Mouse (Mus musculus): ENCODE measurements at regions not wholly inside any gene's neighbourhood (a gene's known extent, or its start where the extent isn't known, plus 50 kb on each side); places are given as distances from the start of the nearest gene placed in this dataset.

- TF ChIP-seq EP300 (IDR thresholded peaks at IDR 0.05; ENCODE audit: low read depth in 1 of 2, low read length in 2 of 2) (no peak), CTCF (IDR thresholded peaks at IDR 0.05 in 2 of 3, conservative IDR thresholded peaks at IDR 0.05 in 1 of 3; ENCODE audit: control insufficient read depth in 1 of 3, insufficient read depth in 1 of 3, low read depth in 2 of 3, low read length in 3 of 3, poor library complexity in 1 of 3, severe bottlenecking in 1 of 3) (no peak)
Observed at GRCm38 (mm10) chr6:100083127-100083526, 204.2 kb downstream of the Rybp start.

Data from MEL (cell line).